Mouse (Mus musculus): ENCODE data around the gene Lmbrd1.
"Not testable (repeated sequence)": the region's sequence is repeated elsewhere in the genome, so short reads cannot be mapped to it uniquely, and the experiment has no call there.

The Lmbrd1 gene

DNA sequence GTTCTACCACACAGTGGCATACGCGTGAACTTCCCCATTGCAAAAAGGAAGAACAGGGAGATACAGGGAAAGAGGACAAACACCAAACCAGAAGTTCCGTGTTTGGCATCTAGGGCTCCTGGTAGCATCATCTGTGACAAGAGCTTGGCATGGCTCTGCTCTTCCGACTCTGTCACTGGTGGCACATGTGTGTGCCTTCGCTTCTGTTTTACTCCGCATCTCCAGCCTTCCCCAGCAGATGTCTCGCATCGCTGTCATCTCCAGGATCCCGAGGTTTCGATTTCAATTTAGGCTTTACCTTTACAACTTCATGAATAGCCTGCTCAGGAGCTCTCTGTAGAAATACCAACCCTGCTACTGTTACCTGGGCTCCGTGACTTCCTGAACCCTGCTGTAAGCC, 51.4 kb downstream of the Lmbrd1 start:
- DNase-seq (ENCODE audit: low spot score), result no peak

DNA sequence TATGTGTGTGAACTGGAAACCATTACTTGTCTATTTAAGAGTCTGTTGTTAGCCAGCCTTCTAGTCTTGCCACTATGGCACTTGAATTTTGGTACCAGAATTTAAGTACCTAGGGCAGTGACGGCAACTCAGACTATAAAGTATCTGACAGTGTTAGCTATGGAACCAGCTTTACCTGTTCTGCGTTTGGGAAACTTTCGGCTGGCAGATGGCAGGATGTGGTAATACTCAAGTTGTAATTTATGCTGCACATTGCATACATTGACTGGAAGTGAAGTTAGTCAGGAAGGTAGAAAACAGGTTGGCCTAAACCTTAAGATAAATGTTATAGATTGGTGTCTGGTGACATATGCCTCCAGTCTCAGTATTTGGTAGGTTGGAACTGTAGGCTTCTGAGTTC, 53.9 kb downstream of the Lmbrd1 start:
- DNase-seq (ENCODE audit: low spot score), result no peak

- no peak for DNase-seq (ENCODE audit: low spot score)
Measured at GRCm38 (mm10) chr1:24734866-24735265, 56.4 kb downstream of the Lmbrd1 start.

GRCm38 (mm10) chr1:24740903-24741302, 62.5 kb downstream of the Lmbrd1 start:
- no peak for DNase-seq (ENCODE audit: low spot score)

- no peak for DNase-seq (ENCODE audit: low spot score)
Measured at GRCm38 (mm10) chr1:24741552-24741951, 63.1 kb downstream of the Lmbrd1 start.

DNA sequence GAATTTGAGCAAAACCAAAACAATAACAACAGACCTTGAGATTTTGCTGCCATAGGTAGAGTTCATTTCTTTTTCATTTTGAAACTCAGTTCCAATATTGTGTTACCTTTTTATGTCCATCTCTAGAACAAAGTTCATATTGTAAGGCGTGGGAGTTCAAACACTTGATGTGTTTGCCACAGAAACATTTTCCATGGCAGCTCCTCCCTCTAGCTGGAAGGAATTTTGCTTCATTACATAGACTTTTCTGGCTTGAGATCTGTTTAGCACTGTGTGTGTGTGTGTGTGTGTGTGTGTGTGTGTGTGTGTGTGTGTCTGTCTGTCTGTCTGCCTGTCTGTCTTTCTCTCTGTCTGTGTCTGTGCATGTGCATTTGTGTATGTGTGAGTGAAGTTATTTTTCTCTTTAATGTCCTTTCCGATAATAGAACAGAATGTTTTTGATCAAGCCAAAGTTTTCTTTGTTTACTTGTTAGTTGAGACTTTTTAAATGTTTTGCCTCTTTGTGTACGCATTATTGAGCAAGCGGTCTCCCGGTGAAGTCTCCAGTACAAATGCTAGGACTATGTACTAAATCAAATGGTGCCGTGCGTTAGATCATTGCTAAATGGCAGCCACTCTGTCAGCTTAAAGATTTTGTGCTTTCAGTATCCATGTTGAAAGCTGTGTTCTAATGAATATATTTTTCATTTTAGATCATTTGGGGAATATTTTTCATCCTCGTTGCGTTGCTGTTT, 64.9 kb downstream of the Lmbrd1 start:
- no peak for DNase-seq (ENCODE audit: low spot score)

- no peak for DNase-seq (ENCODE audit: low spot score)
Measured at GRCm38 (mm10) chr1:24752715-24753114, 74.3 kb downstream of the Lmbrd1 start.

- DNase-seq (ENCODE audit: low spot score), result no peak
Measured at GRCm38 (mm10) chr1:24758516-24758915, 80.1 kb downstream of the Lmbrd1 start.

- DNase-seq (ENCODE audit: low spot score), result no peak
Measured at GRCm38 (mm10) chr1:24766466-24766865, 88.0 kb downstream of the Lmbrd1 start.

GRCm38 (mm10) chr1:24767197-24767596, 88.8 kb downstream of the Lmbrd1 start:
- DNase-seq (ENCODE audit: low spot score), result not testable (repeated sequence)

DNA sequence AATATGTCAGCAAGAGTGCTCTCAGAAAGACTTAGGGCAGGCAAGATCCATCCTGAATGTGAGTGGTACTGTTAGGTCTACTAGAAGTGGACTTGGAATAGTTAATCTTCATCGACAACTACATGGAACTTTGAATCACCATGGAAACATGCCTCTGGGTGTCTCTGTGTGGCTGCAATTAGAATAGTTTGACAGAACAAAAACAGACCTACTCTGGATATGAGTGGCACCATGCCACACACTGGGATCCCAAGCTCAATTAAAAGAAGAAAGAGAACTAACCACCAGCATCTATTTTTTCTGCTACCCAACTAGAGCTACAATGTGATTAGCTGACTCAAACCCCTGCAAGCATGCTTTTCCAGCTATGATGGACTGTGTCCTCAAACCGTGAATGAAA, 95.2 kb downstream of the Lmbrd1 start:
- no peak for DNase-seq (ENCODE audit: low spot score)

- no peak for DNase-seq (ENCODE audit: low spot score)
Measured at GRCm38 (mm10) chr1:24776576-24776975, 98.1 kb downstream of the Lmbrd1 start.

- DNase-seq (ENCODE audit: low spot score), result no peak
Measured at GRCm38 (mm10) chr1:24793168-24793567, 114.7 kb downstream of the Lmbrd1 start.

GRCm38 (mm10) chr1:24807971-24808370, 129.5 kb downstream of the Lmbrd1 start:
- not testable (repeated sequence) for DNase-seq (ENCODE audit: low spot score)
